Mouse (Mus musculus): ENCODE measurements around the gene She.

GRCm38 (mm10) chr3:89858123-89858522, 27.0 kb downstream of the She start:
- no peak for TF ChIP-seq EP300 (IDR thresholded peaks at IDR 0.05; ENCODE audit: insufficient read depth, low read depth, low read length)
- TF ChIP-seq CTCF (IDR thresholded peaks at IDR 0.05; ENCODE audit: low read depth, low read length), result no peak
- TF ChIP-seq POLR2A (IDR thresholded peaks at IDR 0.05; ENCODE audit: insufficient read depth, low read length), result no peak
